Mouse (Mus musculus): ENCODE measurements around the gene Rapgef6. TPM values are rescaled to one million over a fixed set of nuclear protein-coding genes. Genes with fewer than 3 reads are reported as not detected.

Gene Rapgef6
- polyA plus RNA-seq, 1 experiment from 2014 or later: 26.3 TPM

GRCm38 (mm10) chr11:54729311-54729710 lies 206.7 kb downstream of the Rapgef6 start:
- WGBS: 75% methylated on average over 3 of the region's 3 CpGs
- Histone ChIP-seq H3K4me1 (peaks cover 26% of the 10 kb centered on the region), H3K36me3 (peaks cover 42% of the 10 kb centered on the region)

DNA sequence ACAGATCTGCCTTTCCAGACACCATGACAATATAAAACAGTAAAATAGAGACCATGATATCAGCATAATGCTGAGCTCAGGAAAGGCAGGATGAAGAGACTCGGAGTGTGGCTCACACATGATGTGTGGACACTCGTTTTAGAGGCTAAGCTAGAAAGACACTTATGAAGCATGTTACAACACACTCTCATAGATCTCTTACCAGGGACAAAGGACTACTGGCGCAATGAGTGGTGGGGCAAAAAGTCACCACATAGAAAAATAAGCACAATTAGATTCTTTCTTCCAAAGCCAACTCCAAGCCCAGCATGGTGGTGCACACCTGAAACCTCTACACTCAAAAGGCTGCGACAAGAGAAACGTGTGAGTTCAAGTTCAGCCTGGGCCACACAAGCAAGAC lies 208.3 kb downstream of the Rapgef6 start:
- DNase-seq (ENCODE audit: low spot score): no peak
- Histone ChIP-seq H3K27me3 (ENCODE audit: insufficient read depth, poor library complexity, severe bottlenecking) (no peaks in the 10 kb centered on the region), H3K9me3 (no peaks in the 10 kb centered on the region), H3K4me1 (peaks cover 19% of the 10 kb centered on the region; the same call in 1 of the 2 replicates), H3K4me3 (no peak overlapping the region), H3K36me3 (peaks cover 51% of the 10 kb centered on the region), H3K27ac (no peak overlapping the region)
- WGBS: 87% methylated on average over 5 of the region's 5 CpGs

More at GRCm38 (mm10) chr11:54729311-54729710, 206.7 kb downstream of the Rapgef6 start:
- Histone ChIP-seq H3K4me3 (no peak overlapping the region), H3K27me3 (ENCODE audit: insufficient read depth, poor library complexity, severe bottlenecking) (no peaks in the 10 kb centered on the region), H3K27ac (no peak overlapping the region), H3K9me3 (no peaks in the 10 kb centered on the region)
- DNase-seq (ENCODE audit: low spot score): no peak

DNA sequence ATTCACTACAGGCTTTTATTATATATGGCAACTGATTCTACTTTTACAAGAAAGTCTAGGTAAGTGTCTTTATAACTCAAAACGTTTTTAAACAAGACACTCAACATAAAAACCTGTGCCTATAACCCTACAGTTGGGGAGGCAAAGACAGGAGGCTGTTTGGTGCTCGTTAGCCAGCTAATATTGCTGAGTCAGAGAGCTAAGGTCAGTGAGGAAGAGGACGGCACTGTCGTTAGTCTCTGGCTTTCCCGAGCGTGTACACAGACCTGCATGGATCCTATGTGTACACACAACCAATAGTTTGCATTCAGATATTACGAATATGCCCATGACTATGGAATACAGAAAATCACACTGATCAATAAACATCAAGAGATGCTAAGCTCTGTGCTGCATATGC lies 208.7 kb downstream of the Rapgef6 start:
- DNase-seq (ENCODE audit: low spot score): no peak
- H3K9me3 ChIP-seq: no peaks in the 10 kb centered on the region
- WGBS: 89% methylated on average over 7 of the region's 7 CpGs
- H3K36me3 ChIP-seq: peaks cover 52% of the 10 kb centered on the region
- H3K27ac ChIP-seq: no peak overlapping the region
- H3K4me3 ChIP-seq: no peak overlapping the region
- peaks cover 18% of the 10 kb centered on the region; the same call in 1 of the 2 replicates for H3K4me1 ChIP-seq
- no peaks in the 10 kb centered on the region for H3K27me3 ChIP-seq (ENCODE audit: insufficient read depth, poor library complexity, severe bottlenecking)

DNA sequence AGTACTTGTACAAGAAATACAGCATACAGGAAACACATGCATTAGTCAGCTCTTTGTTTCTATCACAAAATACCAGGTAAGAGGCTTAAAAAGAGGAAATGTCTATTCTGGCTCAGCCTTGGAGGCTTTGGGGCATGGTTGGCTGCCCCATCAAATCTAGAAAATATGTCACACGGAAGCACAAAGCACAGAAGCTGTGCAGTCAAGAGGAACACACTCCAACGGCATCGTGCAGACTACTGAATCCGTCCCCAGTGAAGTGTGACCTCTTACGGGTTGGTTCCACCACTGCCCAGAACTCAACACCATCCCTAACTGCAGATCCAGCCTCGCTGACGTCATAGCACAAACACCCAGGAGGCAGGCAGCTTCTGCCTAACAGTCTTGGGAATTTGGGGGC lies 210.9 kb downstream of the Rapgef6 start:
- Histone ChIP-seq H3K9me3 (no peaks in the 10 kb centered on the region), H3K4me3 (no peak overlapping the region), H3K4me1 (peaks cover 8% of the 10 kb centered on the region; the same call in 1 of the 2 replicates), H3K27ac (no peak overlapping the region), H3K27me3 (ENCODE audit: insufficient read depth, poor library complexity, severe bottlenecking) (no peaks in the 10 kb centered on the region), H3K36me3 (peaks cover 49% of the 10 kb centered on the region)
- 79% methylated on average over 7 of the region's 7 CpGs for WGBS
- no peak for DNase-seq (ENCODE audit: low spot score)

- peaks cover 55% of the 10 kb centered on the region for H3K36me3 ChIP-seq
- H3K9me3 ChIP-seq: no peaks in the 10 kb centered on the region
- no peak overlapping the region for H3K27ac ChIP-seq
- H3K4me1 ChIP-seq: peaks cover 8% of the 10 kb centered on the region; the same call in 1 of the 2 replicates
- WGBS: 84% methylated on average over 1 of the region's 1 CpGs
- no peaks in the 10 kb centered on the region for H3K27me3 ChIP-seq (ENCODE audit: insufficient read depth, poor library complexity, severe bottlenecking)
- no peak overlapping the region for H3K4me3 ChIP-seq
- no peak for DNase-seq (ENCODE audit: low spot score)
These were observed 212.5 kb downstream of the Rapgef6 start for GRCm38 (mm10) chr11:54735114-54735513.

GRCm38 (mm10) chr11:54736903-54737302 lies 214.3 kb downstream of the Rapgef6 start:
- Histone ChIP-seq H3K9me3 (no peaks in the 10 kb centered on the region), H3K27ac (no peak overlapping the region), H3K4me1 (peaks cover 8% of the 10 kb centered on the region; the same call in 1 of the 2 replicates), H3K4me3 (no peak overlapping the region), H3K36me3 (peaks cover 53% of the 10 kb centered on the region), H3K27me3 (ENCODE audit: insufficient read depth, poor library complexity, severe bottlenecking) (no peaks in the 10 kb centered on the region)
- WGBS: 86% methylated on average over 5 of the region's 5 CpGs
- no peak for DNase-seq (ENCODE audit: low spot score)

DNA sequence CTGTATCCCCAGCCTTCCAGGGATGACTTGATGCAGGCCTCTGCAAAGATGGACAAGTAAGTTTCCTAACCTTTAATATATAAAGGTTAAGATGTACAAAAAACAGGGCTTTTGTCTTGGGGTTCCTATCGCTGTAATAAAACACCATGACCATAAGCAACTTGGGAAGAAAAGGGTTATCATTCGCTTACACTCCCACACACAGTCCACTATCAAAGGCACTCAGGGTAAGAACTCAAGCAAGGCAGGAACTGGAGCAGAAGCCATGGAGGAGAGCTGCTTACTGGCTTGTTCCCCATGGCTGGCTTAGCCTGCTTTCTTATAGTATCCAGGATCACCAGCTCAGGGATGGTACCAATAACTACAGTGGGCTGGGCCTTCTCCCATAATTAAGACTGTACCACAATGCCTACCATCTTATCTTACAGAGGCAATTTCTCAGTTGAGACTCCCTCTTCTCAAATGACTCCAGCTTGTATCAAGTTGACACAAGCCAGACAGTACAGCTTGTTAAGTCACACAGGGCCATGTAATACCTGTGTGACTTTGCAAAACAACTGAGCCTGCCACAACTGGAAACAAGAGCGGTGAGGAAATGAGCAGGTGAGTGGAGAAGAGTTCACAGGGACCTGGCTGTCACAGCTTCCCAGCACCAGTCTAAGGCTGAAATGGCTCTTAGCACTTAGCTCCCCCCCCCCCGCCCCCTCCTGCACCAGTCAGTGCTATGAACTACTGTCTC lies 216.5 kb downstream of the Rapgef6 start:
- H3K4me1 ChIP-seq: peaks cover 4% of the 10 kb centered on the region; the same call in 1 of the 2 replicates
- DNase-seq (ENCODE audit: low spot score): no peak
- no peaks in the 10 kb centered on the region for H3K27me3 ChIP-seq (ENCODE audit: insufficient read depth, poor library complexity, severe bottlenecking)
- H3K9me3 ChIP-seq: no peaks in the 10 kb centered on the region
- no peak overlapping the region for H3K4me3 ChIP-seq
- peaks cover 48% of the 10 kb centered on the region for H3K36me3 ChIP-seq
- 86% methylated on average over 4 of the region's 4 CpGs for WGBS
- H3K27ac ChIP-seq: no peak overlapping the region

GRCm38 (mm10) chr11:54741330-54741729 lies 218.7 kb downstream of the Rapgef6 start:
- WGBS: 89% methylated on average over 2 of the region's 2 CpGs
- peaks cover 4% of the 10 kb centered on the region; the same call in 1 of the 2 replicates for H3K4me1 ChIP-seq
- no peak overlapping the region for H3K27ac ChIP-seq
- no peaks in the 10 kb centered on the region for H3K27me3 ChIP-seq (ENCODE audit: insufficient read depth, poor library complexity, severe bottlenecking)
- no peak for DNase-seq (ENCODE audit: low spot score)
- H3K36me3 ChIP-seq: peaks cover 37% of the 10 kb centered on the region
- no peak overlapping the region for H3K4me3 ChIP-seq
- no peaks in the 10 kb centered on the region for H3K9me3 ChIP-seq

DNA sequence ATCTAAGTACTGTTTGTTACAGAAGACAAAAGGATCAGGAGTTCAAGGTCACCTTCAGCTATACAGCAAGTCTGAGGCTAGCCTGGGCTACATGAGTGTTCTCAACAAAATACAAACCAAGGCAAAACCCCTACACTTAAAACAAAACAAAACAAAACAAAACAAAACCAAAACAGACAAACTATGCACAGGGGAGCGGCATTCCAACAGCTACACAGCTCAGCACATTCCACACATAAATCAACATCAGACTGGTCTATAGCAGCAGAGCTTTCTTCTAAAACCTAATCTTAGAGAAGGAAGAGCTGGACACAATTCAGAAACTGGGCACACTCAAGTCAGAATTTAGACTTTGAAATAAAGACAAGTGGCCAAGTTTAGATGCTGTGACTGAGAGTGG lies 221.6 kb downstream of the Rapgef6 start:
- 80% methylated on average over 1 of the region's 1 CpGs for WGBS
- Histone ChIP-seq H3K4me3 (no peak overlapping the region), H3K27ac (no peak overlapping the region), H3K27me3 (ENCODE audit: insufficient read depth, poor library complexity, severe bottlenecking) (no peaks in the 10 kb centered on the region), H3K36me3 (peaks cover 33% of the 10 kb centered on the region), H3K4me1 (no peaks in the 10 kb centered on the region), H3K9me3 (no peaks in the 10 kb centered on the region)
- no peak for DNase-seq (ENCODE audit: low spot score)

Small RNAs within 50 kb of the gene (microRNA-seq; reads per million reads assigned to microRNA genes)
- not detected for gene Gm26116

Other genes starting within 250 kb of the Rapgef6 start
- 1.1 and 1.2 TPM in 2 replicates for gene Acsl6, start 219.0 kb upstream of the Rapgef6 start, polyA plus RNA-seq (2016; fragmentation: Nextera tagmentation; extraction: Ambion mirVana)
- not detected in 2 replicates for gene Meikin, start 152.2 kb upstream of the Rapgef6 start, polyA plus RNA-seq (2016; fragmentation: Nextera tagmentation; extraction: Ambion mirVana)
- 7.4 and 8.1 TPM in 2 replicates for gene Fnip1, start 84.6 kb upstream of the Rapgef6 start, polyA plus RNA-seq (2016; fragmentation: Nextera tagmentation; extraction: Ambion mirVana)